Mouse (Mus musculus) forebrain, embryonic 14.5 days (tissue): Measurements from ENCODE around the gene Slc22a18. TPM values are rescaled to one million over a fixed set of nuclear protein-coding genes. Genes with fewer than 3 reads are reported as not detected.

Experiments used
- ATAC-seq: fragments of 200-750 bp; cut with Nextera tagmentation; 2 replicates; pipeline ENCODE4 v1.8.0; 2017; ENCODE audit warnings: mild to moderate bottlenecking, moderate library complexity
- DNase-seq: peaks from one replicate; pipeline ENCODE4 v3.0.0-alpha.2; 2015; ENCODE audit warnings: low spot score
- H3K27ac ChIP-seq: fragments of 300-500 bp; sonication (generic); 2 replicates; pipeline ENCODE4 v1.5.1; 2014; ENCODE audit warnings: low read depth, mild to moderate bottlenecking, control low read depth, low read length, moderate library complexity
- H3K27me3 ChIP-seq: fragments of 300-500 bp; sonication (generic); replicated peaks from 2 replicates; pipeline ENCODE4 v1.6.1; 2014; ENCODE audit warnings: low read length, control low read depth, mixed read lengths; ENCODE audit not compliant: control insufficient read depth, insufficient read depth
- H3K36me3 ChIP-seq: fragments of 300-500 bp; sonication (generic); 2 replicates; pipeline ENCODE4 v1.6.1; 2014; ENCODE audit warnings: low read length, control low read depth; ENCODE audit not compliant: control insufficient read depth, insufficient read depth
- H3K4me1 ChIP-seq: fragments of 300-500 bp; sonication (generic); 2 replicates; pipeline ENCODE4 v1.6.1; 2014; ENCODE audit warnings: antibody characterized with exemption, low read length, control low read depth; ENCODE audit not compliant: control insufficient read depth, insufficient read depth
- H3K4me2 ChIP-seq: fragments of 300-500 bp; sonication (generic); 2 replicates; pipeline ENCODE4 v1.6.1; 2014; ENCODE audit warnings: mild to moderate bottlenecking, control low read depth, low read length
- H3K4me3 ChIP-seq: fragments of 300-500 bp; sonication (generic); 2 replicates; pipeline ENCODE4 v1.5.1; 2014; ENCODE audit warnings: low read depth, low read length, control low read depth
- H3K9ac ChIP-seq: fragments of 300-500 bp; sonication (generic); 2 replicates; pipeline ENCODE4 v1.6.1; 2014; ENCODE audit warnings: mild to moderate bottlenecking, low read length, control low read depth, moderate library complexity
- H3K9me3 ChIP-seq: fragments of 300-500 bp; sonication (generic); replicated peaks from 2 replicates; pipeline ENCODE4 v1.6.1; 2016; ENCODE audit warnings: low read length, control low read depth, mixed read lengths; ENCODE audit not compliant: control insufficient read depth
- WGBS: fragments of 180-500 bp; shearing (Covaris S2); extraction: QIAGEN DNeasy Blood & Tissue Kit; methylation state at CpG from one replicate; pipeline ENCODE4 v1.1.7; 2014; 5-methylcytosine and 5-hydroxymethylcytosine counted together
- polyA plus RNA-seq: library from polyadenylated mRNA; unstranded; fragments of >200 nt; fragmentation: Nextera tagmentation; extraction: Ambion mirVana; gene quantifications from 2 replicates; pipeline ENCODE4 v1.2.1, GENCODE M21; 2014

Slc22a18 gene
- polyA plus RNA-seq, 1 experiment from 2014 or later: 0.66 TPM

DNA sequence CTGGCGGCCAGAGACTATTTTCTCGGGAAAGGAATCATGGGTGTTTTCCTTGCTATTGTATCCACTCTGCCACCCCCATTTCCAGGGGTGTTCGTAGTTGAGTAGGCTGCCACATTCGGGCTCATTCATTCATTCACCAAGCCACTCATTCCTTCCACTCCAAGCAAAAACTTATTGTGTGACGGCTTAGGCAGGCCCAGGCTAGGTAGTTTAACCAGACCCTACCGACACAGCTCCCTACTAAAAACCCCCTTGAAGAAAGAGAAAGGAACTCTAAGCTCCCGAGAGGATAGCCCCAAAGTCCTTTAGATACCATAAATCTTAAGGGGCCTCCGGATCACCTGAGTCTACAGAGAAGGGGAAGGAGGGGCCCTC is 29.0 kb upstream of the Slc22a18 start:
- peaks cover 31% of the 10 kb centered on the region for H3K27me3 ChIP-seq
- DNase-seq (no peak), ATAC-seq (no peak)
- H3K27ac ChIP-seq: peak overlapping the region; percentile 76
- H3K9me3 ChIP-seq: no peaks in the 10 kb centered on the region
- peak overlapping the region; percentile 56 for H3K4me2 ChIP-seq
- no peak overlapping the region for H3K4me3 ChIP-seq
- H3K9ac ChIP-seq: no peak overlapping the region
- 13% methylated on average over 8 of the region's 8 CpGs for WGBS
- H3K36me3 ChIP-seq: no peaks in the 10 kb centered on the region
- peaks cover 8% of the 10 kb centered on the region; the same call in 1 of the 2 replicates for H3K4me1 ChIP-seq

DNA sequence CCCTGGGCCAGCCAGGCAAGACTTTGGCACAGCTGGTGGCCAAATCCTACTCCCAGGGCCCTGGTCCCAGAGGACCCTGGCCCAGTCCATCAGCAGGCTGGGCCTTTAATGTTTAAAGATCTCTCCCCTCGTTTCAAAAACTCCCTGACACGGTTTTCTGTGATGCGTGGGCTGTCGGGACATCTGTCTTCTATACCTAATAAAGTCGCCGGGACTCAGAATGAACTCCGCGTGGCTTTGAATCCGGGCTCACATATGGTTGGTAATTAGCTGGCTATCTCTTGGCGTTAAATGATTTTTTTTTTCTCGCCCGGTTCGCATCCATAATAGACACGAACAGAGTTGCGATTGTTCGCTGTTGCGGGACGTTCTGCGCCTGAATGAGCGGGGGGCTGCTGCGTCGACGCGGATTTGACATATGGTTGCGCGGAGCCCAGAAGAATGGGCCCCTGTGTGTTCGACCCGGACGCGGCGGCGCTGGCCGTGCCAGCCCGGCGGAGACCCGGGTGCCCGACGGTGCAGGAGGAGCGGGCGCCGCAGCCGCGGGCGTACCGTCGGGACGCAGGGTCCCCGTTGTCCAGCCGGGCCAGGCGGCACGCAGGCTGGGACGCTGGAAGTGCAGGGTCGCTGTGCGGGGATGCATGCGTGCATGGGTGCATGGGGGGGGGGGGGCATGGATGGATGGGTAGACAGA is 28.4 kb upstream of the Slc22a18 start:
- H3K9me3 ChIP-seq: no peaks in the 10 kb centered on the region
- peak overlapping the region; percentile 28 for H3K4me3 ChIP-seq
- peak overlapping the region; percentile 62 for H3K9ac ChIP-seq
- DNase-seq (peak; percentile 77), ATAC-seq (peak; percentile 82)
- peaks cover 30% of the 10 kb centered on the region for H3K27me3 ChIP-seq
- no peaks in the 10 kb centered on the region for H3K36me3 ChIP-seq
- H3K27ac ChIP-seq: peak overlapping the region; percentile 76
- peak overlapping the region; percentile 56 for H3K4me2 ChIP-seq
- H3K4me1 ChIP-seq: peaks cover 8% of the 10 kb centered on the region; the same call in 1 of the 2 replicates
- WGBS: under 1% methylated on average over 55 of the region's 55 CpGs

DNA sequence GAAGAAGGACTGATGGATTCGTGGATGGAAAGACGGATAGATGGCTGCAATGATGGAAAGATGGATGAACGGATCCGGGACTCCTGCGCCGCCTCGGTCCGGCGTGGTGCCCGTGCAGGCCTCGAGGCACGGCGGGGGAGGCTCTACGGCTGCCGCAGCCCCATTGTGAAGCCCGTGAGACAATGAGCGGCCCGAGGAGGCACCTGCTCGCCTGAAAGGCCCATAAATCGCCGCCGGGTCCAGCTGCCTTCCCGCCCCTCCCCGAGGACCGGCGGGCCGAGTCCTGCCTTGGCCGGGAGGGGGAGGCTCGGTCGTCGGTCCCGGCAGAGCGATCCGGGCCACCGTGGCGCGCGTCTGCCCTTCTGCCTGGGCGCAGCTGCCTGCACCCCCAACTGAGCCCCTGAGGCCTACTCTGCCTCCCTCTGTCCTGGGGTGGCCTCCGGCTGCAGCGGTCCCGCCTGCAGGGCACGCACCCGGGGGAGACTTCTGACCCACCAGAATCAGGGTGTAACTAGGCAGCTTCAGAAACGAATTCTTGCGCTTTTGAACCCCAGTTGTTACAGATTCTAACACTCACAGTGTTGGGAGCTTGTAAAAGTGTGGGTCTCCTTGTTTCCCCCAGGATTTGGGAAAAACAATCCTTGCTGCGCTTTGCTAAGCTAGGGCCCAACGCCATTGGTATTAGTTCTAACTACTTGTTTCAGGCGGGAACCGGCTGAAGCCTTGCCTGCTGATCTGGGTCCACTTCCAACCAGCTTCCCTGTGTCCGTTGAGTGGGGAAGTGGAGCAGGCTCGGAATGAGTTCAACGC is 27.7 kb upstream of the Slc22a18 start:
- Histone ChIP-seq H3K9me3 (no peaks in the 10 kb centered on the region), H3K4me3 (peak overlapping the region; percentile 28), H3K9ac (peak overlapping the region; percentile 62), H3K4me2 (peak overlapping the region; percentile 56), H3K27ac (peak overlapping the region; percentile 76), H3K36me3 (no peaks in the 10 kb centered on the region), H3K4me1 (peaks cover 8% of the 10 kb centered on the region; the same call in 1 of the 2 replicates), H3K27me3 (peaks cover 22% of the 10 kb centered on the region)
- no peak for DNase-seq
- peak; percentile 54 for ATAC-seq
- 4% methylated on average over 48 of the region's 53 CpGs for WGBS

DNA sequence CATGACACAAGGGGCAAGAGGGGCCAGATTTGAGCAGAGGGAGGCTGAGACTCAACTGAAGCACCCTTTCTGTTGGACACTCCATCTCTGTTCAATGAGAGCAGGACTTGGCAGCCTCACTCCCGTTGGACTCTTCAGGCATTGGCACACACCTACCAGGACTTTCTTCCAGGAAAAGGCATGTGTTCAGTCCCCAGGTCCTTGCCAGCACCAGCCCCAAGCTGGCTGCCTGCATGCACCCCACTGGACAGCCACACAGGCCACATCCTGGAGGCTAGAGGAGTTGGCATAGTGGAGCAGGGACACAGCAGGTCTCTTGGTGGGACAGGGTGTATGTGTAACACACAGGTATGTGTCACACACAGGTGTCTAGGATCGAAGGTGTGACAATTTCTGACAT is 26.4 kb upstream of the Slc22a18 start:
- WGBS: 62% methylated on average over 2 of the region's 2 CpGs
- DNase-seq (no peak), ATAC-seq (no peak)
- peaks cover 22% of the 10 kb centered on the region for H3K27me3 ChIP-seq
- no peak overlapping the region for H3K4me2 ChIP-seq
- H3K9me3 ChIP-seq: no peaks in the 10 kb centered on the region
- H3K27ac ChIP-seq: no peak overlapping the region
- H3K36me3 ChIP-seq: no peaks in the 10 kb centered on the region
- H3K4me1 ChIP-seq: peaks cover 8% of the 10 kb centered on the region; the same call in 1 of the 2 replicates
- no peak overlapping the region for H3K4me3 ChIP-seq
- H3K9ac ChIP-seq: no peak overlapping the region

DNA sequence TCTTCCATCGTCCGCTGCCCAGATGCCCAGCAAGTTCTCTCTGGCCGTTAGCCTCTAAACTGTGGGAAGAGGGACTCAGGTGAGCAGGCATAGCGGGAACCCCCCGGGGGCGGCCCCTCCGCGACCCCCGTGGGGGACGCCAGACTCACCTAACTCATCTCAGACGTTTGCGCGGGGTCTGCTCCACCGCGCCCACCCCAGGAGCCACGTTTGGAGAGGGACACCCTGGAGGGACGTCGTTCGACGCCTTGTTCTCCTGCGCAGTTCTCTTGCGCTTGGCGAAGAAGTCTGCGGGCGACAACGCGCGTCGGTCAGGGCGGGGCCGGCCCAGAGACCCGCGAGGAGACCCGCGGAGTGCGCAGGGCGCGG is 14.6 kb upstream of the Slc22a18 start:
- no peaks in the 10 kb centered on the region for H3K4me1 ChIP-seq
- H3K27ac ChIP-seq: 0 out of 2 replicates have a peak overlapping the region, but pooled peaks have one; percentile 40
- DNase-seq (no peak), ATAC-seq (no peak)
- peak overlapping the region; percentile 65 for H3K9ac ChIP-seq
- peaks cover 6% of the 10 kb centered on the region; the same call in 1 of the 2 replicates for H3K9me3 ChIP-seq
- WGBS: 29% methylated on average over 38 of the region's 38 CpGs
- H3K4me2 ChIP-seq: peak overlapping the region; percentile 54
- H3K36me3 ChIP-seq: no peaks in the 10 kb centered on the region
- H3K27me3 ChIP-seq: peaks cover 12% of the 10 kb centered on the region; the same call in 1 of the 2 replicates
- peak overlapping the region; percentile 46 for H3K4me3 ChIP-seq

DNA sequence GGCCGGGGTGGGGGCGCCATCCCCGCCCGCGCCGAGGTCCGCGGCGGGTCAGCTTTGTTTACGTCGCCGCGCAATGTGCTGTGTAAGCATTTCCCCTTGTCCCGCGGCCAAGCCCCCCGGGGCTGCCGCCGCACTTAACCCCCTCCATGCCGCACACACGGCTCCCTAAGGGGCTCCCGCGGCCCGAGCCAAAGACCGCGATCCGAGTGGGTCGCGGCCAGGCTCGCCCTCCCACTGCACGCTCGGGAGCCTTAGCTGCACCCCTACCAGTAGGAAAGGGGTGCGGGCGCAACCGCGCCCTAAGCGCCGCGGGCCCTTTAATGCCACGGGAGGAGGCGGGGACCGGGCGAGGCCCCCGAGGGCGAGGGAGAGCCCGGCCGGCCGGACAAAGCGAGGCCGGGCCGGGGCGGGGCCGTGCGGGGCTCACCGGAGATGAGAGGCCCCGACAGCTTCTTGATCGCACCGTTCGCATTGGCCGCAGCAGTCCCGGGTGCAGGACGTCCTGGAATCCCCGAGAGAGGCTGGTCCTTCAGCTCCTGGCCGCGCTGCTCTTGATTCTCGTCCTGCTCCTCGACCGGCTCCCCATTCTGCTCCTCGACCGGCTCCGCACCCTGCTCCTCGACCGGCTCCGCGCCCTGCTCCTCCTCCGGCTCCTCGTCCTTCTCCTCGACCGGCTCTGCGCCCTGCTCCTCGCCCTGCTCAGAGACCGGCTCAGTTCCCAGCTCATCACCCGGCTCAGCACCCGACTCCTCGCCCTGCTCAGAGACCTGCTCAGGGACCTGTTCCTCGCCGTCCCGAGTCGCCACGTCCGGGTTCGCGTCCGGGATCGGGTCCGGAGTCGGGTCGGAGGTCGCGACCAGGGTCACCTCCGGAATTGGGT is 14.0 kb upstream of the Slc22a18 start:
- H3K4me2 ChIP-seq: peak overlapping the region; percentile 54
- ATAC-seq (no peak), DNase-seq (no peak)
- no peaks in the 10 kb centered on the region for H3K36me3 ChIP-seq
- peak overlapping the region; percentile 46 for H3K4me3 ChIP-seq
- H3K9me3 ChIP-seq: peaks cover 6% of the 10 kb centered on the region; the same call in 1 of the 2 replicates
- no peaks in the 10 kb centered on the region for H3K4me1 ChIP-seq
- peak overlapping the region; percentile 40 for H3K27ac ChIP-seq
- peak overlapping the region; percentile 65 for H3K9ac ChIP-seq
- peaks cover 12% of the 10 kb centered on the region; the same call in 1 of the 2 replicates for H3K27me3 ChIP-seq
- WGBS: 43% methylated on average over 90 of the region's 100 CpGs

DNA sequence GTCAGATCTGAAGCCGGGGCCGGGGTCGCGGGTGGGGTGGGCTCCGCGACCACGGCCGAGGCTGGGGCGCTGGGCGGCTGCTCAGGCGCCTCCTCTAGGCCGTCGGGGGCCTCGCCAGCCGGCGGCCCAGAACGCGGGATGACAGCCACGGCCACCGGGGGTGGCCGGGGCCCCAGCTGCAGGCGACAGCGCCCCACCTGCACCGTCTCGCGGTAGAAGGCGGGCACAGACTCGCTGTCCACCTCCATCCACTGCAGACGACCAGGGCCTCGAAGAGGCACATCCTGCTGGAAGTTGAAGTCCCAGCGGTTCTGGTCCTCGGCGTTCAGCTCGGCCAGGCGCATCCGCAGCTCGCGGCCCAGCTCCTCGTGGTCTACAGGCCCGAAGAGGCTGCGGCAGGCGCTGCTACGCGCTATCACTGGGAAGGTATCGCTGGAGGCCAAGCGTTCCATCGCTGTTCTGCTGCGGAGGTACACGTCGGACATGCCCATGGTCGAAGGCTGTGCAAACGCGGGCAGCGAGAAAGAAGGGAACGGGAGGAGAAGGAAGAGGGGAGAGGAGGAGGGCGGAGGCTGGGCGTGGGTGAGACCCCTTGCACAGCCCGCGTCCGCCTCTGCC is 13.2 kb upstream of the Slc22a18 start:
- ATAC-seq: no peak
- peak overlapping the region; percentile 54 for H3K4me2 ChIP-seq
- peaks cover 13% of the 10 kb centered on the region; the same call in 1 of the 2 replicates for H3K27me3 ChIP-seq
- peak overlapping the region; percentile 65 for H3K9ac ChIP-seq
- DNase-seq: no peak
- WGBS: 37% methylated on average over 58 of the region's 60 CpGs
- no peaks in the 10 kb centered on the region for H3K36me3 ChIP-seq
- peak overlapping the region; percentile 46 for H3K4me3 ChIP-seq
- 0 out of 2 replicates have a peak, but pooled peaks cover 3% of the 10 kb centered on the region for H3K4me1 ChIP-seq
- H3K9me3 ChIP-seq: peaks cover 6% of the 10 kb centered on the region; the same call in 1 of the 2 replicates
- peak overlapping the region; percentile 40; the same call in 1 of the 2 replicates for H3K27ac ChIP-seq

DNA sequence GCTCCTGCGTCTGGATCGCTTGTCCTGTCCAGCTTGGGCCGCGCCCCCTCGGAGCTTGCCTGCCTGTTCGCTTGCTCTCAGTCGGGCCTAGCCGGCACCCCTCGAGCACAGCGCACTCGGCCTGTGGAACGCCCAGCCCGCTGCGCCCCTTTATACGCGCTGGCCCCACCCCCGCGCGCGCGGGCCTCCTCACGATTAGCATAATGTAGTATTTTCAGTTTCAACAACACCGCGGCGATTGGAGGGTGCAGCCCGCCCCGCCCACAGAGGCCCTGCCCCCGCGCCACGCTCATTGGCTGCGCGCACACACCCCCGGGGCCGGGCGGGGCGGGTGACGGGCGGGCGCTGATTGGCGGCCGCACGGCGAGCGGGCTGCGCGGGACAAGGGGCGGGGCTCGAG is 12.7 kb upstream of the Slc22a18 start, which contains the start of gene Cdkn1c:
Cdkn1c (minus strand) TSS at position 177 of the 400 bp plus-strand sequence.
- WGBS: 40% methylated on average over 30 of the region's 48 CpGs
- Histone ChIP-seq H3K4me3 (peak within 1 kb of the TSS; percentile 46), H3K36me3 (no peaks in the 10 kb centered on the region), H3K4me1 (0 out of 2 replicates have a peak, but pooled peaks cover 3% of the 10 kb centered on the region), H3K27ac (peak within 1 kb of the TSS; percentile 52), H3K4me2 (peak within 1 kb of the TSS; percentile 54), H3K9ac (peak within 1 kb of the TSS; percentile 65), H3K9me3 (peaks cover 6% of the 10 kb centered on the region; the same call in 1 of the 2 replicates), H3K27me3 (peaks cover 18% of the 10 kb centered on the region; the same call in 1 of the 2 replicates)
- ATAC-seq (peak; percentile 89), DNase-seq (peak; percentile 93)
